Mouse (Mus musculus) heart, embryonic 15.5 days (tissue): ENCODE results near the gene Nav2. TPM values are rescaled to one million over a fixed set of nuclear protein-coding genes. Genes with fewer than 3 reads are reported as not detected.

ENCODE experiments used
- ATAC-seq: fragments of 200-750 bp; cut with Nextera tagmentation; replicated peaks from 2 replicates; pipeline ENCODE4 v1.8.0; 2017; ENCODE audit warnings: low read depth, moderate TSS enrichment; ENCODE audit not compliant: insufficient number of reproducible peaks, insufficient read depth, low FRiP score
- H3K27ac ChIP-seq: fragments of 300-500 bp; sonication (generic); 2 replicates; pipeline ENCODE4 v1.5.1; 2015; ENCODE audit warnings: mild to moderate bottlenecking, inconsistent platforms
- H3K27me3 ChIP-seq: fragments of 300-500 bp; sonication (generic); 2 replicates; pipeline ENCODE4 v1.6.1; 2015; ENCODE audit warnings: inconsistent platforms
- H3K36me3 ChIP-seq: fragments of 300-500 bp; sonication (generic); 2 replicates; pipeline ENCODE4 v1.6.1; 2015; ENCODE audit warnings: mild to moderate bottlenecking, inconsistent platforms
- H3K4me1 ChIP-seq: fragments of 300-500 bp; sonication (generic); replicated peaks from 2 replicates; pipeline ENCODE4 v1.6.1; 2015; ENCODE audit warnings: inconsistent platforms
- H3K4me2 ChIP-seq: fragments of 300-500 bp; sonication (generic); 2 replicates; pipeline ENCODE4 v1.6.1; 2015; ENCODE audit warnings: inconsistent platforms, mild to moderate bottlenecking, moderate library complexity
- H3K4me3 ChIP-seq: fragments of 300-500 bp; sonication (generic); 2 replicates; pipeline ENCODE4 v1.5.1; 2015; ENCODE audit warnings: mild to moderate bottlenecking, inconsistent platforms
- H3K9ac ChIP-seq: fragments of 300-500 bp; sonication (generic); 2 replicates; pipeline ENCODE4 v1.6.1; 2015; ENCODE audit warnings: mild to moderate bottlenecking, inconsistent platforms
- H3K9me3 ChIP-seq: fragments of 300-500 bp; sonication (generic); replicated peaks from 2 replicates; pipeline ENCODE4 v1.6.1; 2016; ENCODE audit warnings: inconsistent platforms
- WGBS: fragments of 180-500 bp; shearing (Covaris S2); methylation state at CpG from one replicate; pipeline ENCODE4 v1.1.7; 2015; ENCODE audit warnings: mixed read lengths; 5-methylcytosine and 5-hydroxymethylcytosine counted together
- polyA plus RNA-seq: library from polyadenylated mRNA; unstranded; fragments of >200 nt; fragmentation: Nextera tagmentation; extraction: Ambion mirVana; gene quantifications from 2 replicates; pipeline ENCODE4 v1.2.1, GENCODE M21; 2015

Nav2 gene
- polyA plus RNA-seq, 1 experiment from 2014 or later: 30.7 TPM

- Histone ChIP-seq H3K4me3 (no peak overlapping the region), H3K9me3 (no peaks in the 10 kb centered on the region), H3K9ac (no peak overlapping the region), H3K27me3 (no peaks in the 10 kb centered on the region), H3K4me1 (peaks cover 38% of the 10 kb centered on the region), H3K27ac (peak overlapping the region; percentile 17; the same call in 1 of the 2 replicates), H3K4me2 (no peak overlapping the region), H3K36me3 (no peaks in the 10 kb centered on the region)
- no peak for ATAC-seq
- 45% methylated on average over 17 of the region's 17 CpGs for WGBS
Measured at GRCm38 (mm10) chr7:49397441-49398003, 489.0 kb downstream of the Nav2 start.

GRCm38 (mm10) chr7:49398020-49398516, 489.6 kb downstream of the Nav2 start:
- Histone ChIP-seq H3K4me1 (peaks cover 35% of the 10 kb centered on the region), H3K4me3 (no peak overlapping the region), H3K9ac (no peak overlapping the region), H3K36me3 (no peaks in the 10 kb centered on the region), H3K4me2 (no peak overlapping the region), H3K27ac (0 out of 2 replicates have a peak overlapping the region, but pooled peaks have one; percentile 17), H3K9me3 (no peaks in the 10 kb centered on the region), H3K27me3 (no peaks in the 10 kb centered on the region)
- 57% methylated on average over 7 of the region's 7 CpGs for WGBS
- ATAC-seq: no peak

DNA sequence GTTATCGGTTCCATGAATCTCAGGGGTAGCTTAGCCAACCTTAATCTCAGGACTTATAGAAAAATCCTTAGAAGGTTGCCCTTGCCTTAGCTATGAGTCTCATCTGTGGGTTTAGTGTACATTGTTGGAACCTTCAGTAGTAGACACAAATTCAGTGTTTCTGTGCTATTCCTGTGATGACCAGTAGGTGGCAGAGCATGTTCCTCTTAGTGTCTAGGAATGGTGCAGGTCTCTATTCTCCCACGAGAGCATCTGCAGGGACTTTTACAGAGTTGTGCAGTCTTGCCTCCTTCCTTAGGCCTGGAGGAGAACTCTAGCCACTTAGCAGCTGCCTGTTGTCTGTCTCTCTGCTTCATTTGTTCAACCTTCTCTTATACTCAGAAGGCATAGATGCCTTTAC, 490.8 kb downstream of the Nav2 start:
- no peaks in the 10 kb centered on the region for H3K27me3 ChIP-seq
- WGBS: 36% methylated on average over 2 of the region's 2 CpGs
- no peaks in the 10 kb centered on the region for H3K36me3 ChIP-seq
- no peak overlapping the region for H3K9ac ChIP-seq
- no peaks in the 10 kb centered on the region for H3K9me3 ChIP-seq
- H3K4me3 ChIP-seq: no peak overlapping the region
- no peak overlapping the region for H3K27ac ChIP-seq
- ATAC-seq: no peak
- peaks cover 33% of the 10 kb centered on the region for H3K4me1 ChIP-seq
- H3K4me2 ChIP-seq: no peak overlapping the region

GRCm38 (mm10) chr7:49400463-49400862, 491.9 kb downstream of the Nav2 start:
- Histone ChIP-seq H3K36me3 (no peaks in the 10 kb centered on the region), H3K27me3 (no peaks in the 10 kb centered on the region), H3K4me3 (no peak overlapping the region), H3K4me1 (peaks cover 33% of the 10 kb centered on the region), H3K9ac (no peak overlapping the region), H3K9me3 (no peaks in the 10 kb centered on the region), H3K27ac (no peak overlapping the region), H3K4me2 (no peak overlapping the region)
- ATAC-seq: 0 out of 2 replicates have a peak, but pooled peaks have one; percentile 11
- WGBS: 75% methylated on average over 19 of the region's 19 CpGs

DNA sequence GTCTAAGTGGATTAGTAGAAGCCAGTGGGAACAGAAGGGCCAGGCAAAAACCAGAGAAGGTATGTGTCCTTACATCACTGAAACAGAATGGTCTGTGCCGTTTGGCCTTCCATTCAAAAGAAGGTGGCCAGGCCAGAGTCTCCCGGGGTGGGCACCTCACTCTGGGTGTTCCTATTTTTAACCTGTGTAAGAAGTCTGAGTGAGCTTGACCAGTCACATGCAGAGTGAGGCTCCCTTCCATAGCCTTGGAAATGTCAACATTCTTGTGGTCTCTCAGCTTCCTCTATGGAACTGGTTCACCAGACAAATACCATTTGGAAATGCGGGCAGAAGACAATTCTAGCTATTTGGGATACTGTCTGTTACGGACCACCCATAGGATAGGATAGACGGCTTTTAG, 494.0 kb downstream of the Nav2 start:
- Histone ChIP-seq H3K4me1 (peaks cover 26% of the 10 kb centered on the region), H3K27ac (no peak overlapping the region; the same call in 1 of the 2 replicates), H3K36me3 (no peaks in the 10 kb centered on the region), H3K4me2 (no peak overlapping the region), H3K4me3 (no peak overlapping the region), H3K9ac (no peak overlapping the region), H3K9me3 (no peaks in the 10 kb centered on the region), H3K27me3 (no peaks in the 10 kb centered on the region)
- ATAC-seq: no peak
- WGBS: 67% methylated on average over 5 of the region's 5 CpGs

DNA sequence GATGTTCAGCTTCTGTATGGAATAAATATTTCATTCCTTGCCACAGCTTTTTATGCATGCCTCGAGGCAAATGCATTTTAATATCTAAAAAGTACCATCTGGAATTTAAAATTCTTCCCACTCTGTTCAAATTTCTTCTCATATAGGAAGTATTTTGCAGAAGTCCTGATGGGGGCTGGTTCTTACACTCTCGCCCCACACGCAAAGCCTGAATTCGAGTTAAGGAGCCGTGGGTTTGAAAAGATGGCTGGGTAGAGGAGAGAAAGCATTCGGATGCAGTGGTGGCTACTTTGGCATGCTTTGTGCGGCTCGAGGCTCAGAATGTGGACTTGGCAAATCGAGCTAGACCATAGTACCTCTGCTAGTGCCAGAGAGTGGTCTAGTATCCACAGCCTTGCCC, 499.2 kb downstream of the Nav2 start:
- Histone ChIP-seq H3K4me3 (no peak overlapping the region), H3K27me3 (no peaks in the 10 kb centered on the region), H3K4me2 (no peak overlapping the region), H3K9me3 (no peaks in the 10 kb centered on the region), H3K27ac (no peak overlapping the region), H3K36me3 (peaks cover 10% of the 10 kb centered on the region; the same call in 1 of the 2 replicates), H3K9ac (no peak overlapping the region), H3K4me1 (0 out of 2 replicates have a peak, but pooled peaks cover under 1% of the 10 kb centered on the region)
- no peak for ATAC-seq
- 87% methylated on average over 9 of the region's 9 CpGs for WGBS

DNA sequence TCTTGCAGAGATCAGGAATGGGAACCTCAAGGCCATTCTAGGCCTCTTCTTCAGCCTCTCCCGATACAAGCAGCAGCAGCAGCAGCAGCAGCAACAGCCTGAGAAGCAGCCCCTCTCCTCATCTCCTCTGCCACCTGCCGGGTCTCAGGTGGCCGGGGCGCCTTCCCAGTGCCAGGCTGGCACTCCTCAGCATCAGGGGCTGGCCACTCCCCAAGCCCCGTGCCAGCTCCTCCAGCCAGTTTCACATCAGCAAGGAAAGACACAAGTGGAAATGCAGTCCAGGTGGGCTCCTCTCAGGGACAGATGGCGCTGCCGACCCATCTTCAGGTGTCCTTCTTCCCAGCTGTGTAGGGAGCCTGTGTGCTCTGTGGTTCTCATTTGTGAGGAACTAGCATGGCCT, 500.1 kb downstream of the Nav2 start:
- H3K4me1 ChIP-seq: no peaks in the 10 kb centered on the region
- no peak overlapping the region for H3K4me2 ChIP-seq
- 88% methylated on average over 7 of the region's 7 CpGs for WGBS
- H3K27ac ChIP-seq: no peak overlapping the region
- H3K9ac ChIP-seq: no peak overlapping the region
- H3K36me3 ChIP-seq: peaks cover 14% of the 10 kb centered on the region; the same call in 1 of the 2 replicates
- H3K4me3 ChIP-seq: no peak overlapping the region
- H3K27me3 ChIP-seq: no peaks in the 10 kb centered on the region
- no peak for ATAC-seq
- H3K9me3 ChIP-seq: no peaks in the 10 kb centered on the region

- no peak for ATAC-seq
Measured at GRCm38 (mm10) chr7:49409265-49409664, 500.7 kb downstream of the Nav2 start.

DNA sequence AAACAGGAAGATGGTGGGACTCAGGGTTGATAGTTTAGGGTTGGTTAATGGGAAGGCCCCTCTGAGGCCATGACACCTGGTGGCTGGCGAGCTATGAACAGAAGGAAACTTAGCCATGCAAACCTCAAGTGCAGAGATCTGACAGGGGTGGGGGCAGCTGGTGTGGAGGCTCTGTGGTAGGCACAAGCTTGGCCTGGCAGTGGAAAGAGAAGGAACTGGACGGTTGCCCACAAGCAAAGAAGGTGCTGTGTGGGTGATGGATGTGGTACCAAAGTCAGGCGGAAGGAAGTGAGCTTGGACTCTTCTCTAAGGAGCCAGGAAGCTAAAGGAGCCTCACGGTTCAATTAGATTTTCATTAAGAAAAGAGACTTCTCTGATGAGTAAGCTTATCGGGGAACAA, 501.7 kb downstream of the Nav2 start:
- H3K9ac ChIP-seq: no peak overlapping the region
- H3K27me3 ChIP-seq: no peaks in the 10 kb centered on the region
- no peak overlapping the region for H3K4me3 ChIP-seq
- H3K4me2 ChIP-seq: no peak overlapping the region
- 0 out of 2 replicates have a peak, but pooled peaks have one; percentile 14 for ATAC-seq
- H3K36me3 ChIP-seq: peaks cover 14% of the 10 kb centered on the region; the same call in 1 of the 2 replicates
- H3K4me1 ChIP-seq: 0 out of 2 replicates have a peak, but pooled peaks cover 5% of the 10 kb centered on the region
- no peak overlapping the region for H3K27ac ChIP-seq
- WGBS: 81% methylated on average over 5 of the region's 5 CpGs
- no peaks in the 10 kb centered on the region for H3K9me3 ChIP-seq

More at GRCm38 (mm10) chr7:49409265-49409664, 500.7 kb downstream of the Nav2 start:
- Histone ChIP-seq H3K4me1 (0 out of 2 replicates have a peak, but pooled peaks cover 2% of the 10 kb centered on the region), H3K27ac (no peak overlapping the region), H3K9me3 (no peaks in the 10 kb centered on the region), H3K9ac (no peak overlapping the region), H3K27me3 (no peaks in the 10 kb centered on the region), H3K36me3 (peaks cover 14% of the 10 kb centered on the region; the same call in 1 of the 2 replicates), H3K4me2 (no peak overlapping the region), H3K4me3 (no peak overlapping the region)
- WGBS: 85% methylated on average over 3 of the region's 3 CpGs

GRCm38 (mm10) chr7:49410892-49411291, 502.4 kb downstream of the Nav2 start:
- no peaks in the 10 kb centered on the region for H3K9me3 ChIP-seq
- H3K4me1 ChIP-seq: 0 out of 2 replicates have a peak, but pooled peaks cover 5% of the 10 kb centered on the region
- H3K4me2 ChIP-seq: no peak overlapping the region
- no peaks in the 10 kb centered on the region for H3K27me3 ChIP-seq
- ATAC-seq: no peak
- no peak overlapping the region for H3K9ac ChIP-seq
- H3K4me3 ChIP-seq: no peak overlapping the region
- peaks cover 14% of the 10 kb centered on the region; the same call in 1 of the 2 replicates for H3K36me3 ChIP-seq
- no peak overlapping the region for H3K27ac ChIP-seq
- WGBS: 81% methylated on average over 4 of the region's 4 CpGs

GRCm38 (mm10) chr7:49411803-49412202, 503.3 kb downstream of the Nav2 start:
- Histone ChIP-seq H3K4me2 (no peak overlapping the region), H3K9ac (no peak overlapping the region), H3K9me3 (no peaks in the 10 kb centered on the region), H3K36me3 (peaks cover 14% of the 10 kb centered on the region; the same call in 1 of the 2 replicates), H3K27ac (no peak overlapping the region), H3K4me3 (no peak overlapping the region), H3K27me3 (no peaks in the 10 kb centered on the region), H3K4me1 (0 out of 2 replicates have a peak, but pooled peaks cover 5% of the 10 kb centered on the region)
- WGBS: 83% methylated on average over 9 of the region's 9 CpGs
- no peak for ATAC-seq

- no peak for ATAC-seq
- no peak overlapping the region for H3K4me2 ChIP-seq
- H3K4me1 ChIP-seq: 0 out of 2 replicates have a peak, but pooled peaks cover 5% of the 10 kb centered on the region
- no peak overlapping the region for H3K4me3 ChIP-seq
- no peaks in the 10 kb centered on the region for H3K9me3 ChIP-seq
- H3K27me3 ChIP-seq: no peaks in the 10 kb centered on the region
- WGBS: 83% methylated on average over 7 of the region's 7 CpGs
- no peak overlapping the region for H3K27ac ChIP-seq
- no peak overlapping the region for H3K9ac ChIP-seq
- peaks cover 10% of the 10 kb centered on the region; the same call in 1 of the 2 replicates for H3K36me3 ChIP-seq
Measured at GRCm38 (mm10) chr7:49415131-49415530, 506.6 kb downstream of the Nav2 start.
